Mouse (Mus musculus) midbrain, postnatal 0 days (tissue): ENCODE measurements at regions not wholly inside any gene's neighbourhood (a gene's known extent, or its start where the extent isn't known, plus 50 kb on each side); places are given as distances from the start of the nearest gene placed in this dataset.
A peak's percentile ranks its signal among the peaks of the same experiment; 100 is the strongest.

Experiments
- ATAC-seq: fragments of 200-750 bp; cut with Nextera tagmentation; 2 replicates; pipeline ENCODE4 v1.8.0; 2017; ENCODE audit warnings: moderate number of reproducible peaks, mild to moderate bottlenecking, moderate TSS enrichment, moderate library complexity; ENCODE audit not compliant: low FRiP score
- DNase-seq: peaks from one replicate; pipeline ENCODE4 v3.0.0-alpha.2; 2015; ENCODE audit warnings: low spot score
- H3K27ac ChIP-seq: fragments of 300-500 bp; sonication (generic); 2 replicates; pipeline ENCODE4 v1.5.1; 2014; ENCODE audit warnings: low read depth, mild to moderate bottlenecking, low read length, mixed read lengths
- H3K27me3 ChIP-seq: fragments of 300-500 bp; sonication (generic); 2 replicates; pipeline ENCODE4 v1.6.1; 2014; ENCODE audit warnings: low read length, control low read depth, mixed read lengths; ENCODE audit not compliant: insufficient read depth
- H3K36me3 ChIP-seq: fragments of 300-500 bp; sonication (generic); 2 replicates; pipeline ENCODE4 v1.6.1; 2014; ENCODE audit warnings: low read length, control low read depth, mixed read lengths; ENCODE audit not compliant: insufficient read depth
- H3K4me1 ChIP-seq: fragments of 300-500 bp; sonication (generic); 2 replicates; pipeline ENCODE4 v1.6.1; 2014; ENCODE audit warnings: mild to moderate bottlenecking, control low read depth, antibody characterized with exemption, low read length, mixed read lengths; ENCODE audit not compliant: insufficient read depth
- H3K4me2 ChIP-seq: fragments of 300-500 bp; sonication (generic); 2 replicates; pipeline ENCODE4 v1.6.1; 2014; ENCODE audit warnings: low read depth, mild to moderate bottlenecking, low read length, mixed read lengths; ENCODE audit not compliant: poor library complexity, severe bottlenecking
- H3K4me3 ChIP-seq: fragments of 300-500 bp; sonication (generic); 2 replicates; pipeline ENCODE4 v1.5.1; 2014; ENCODE audit warnings: low read depth, mild to moderate bottlenecking, low read length, moderate library complexity
- H3K9ac ChIP-seq: fragments of 300-500 bp; sonication (generic); replicated peaks from 2 replicates; pipeline ENCODE4 v1.6.1; 2014; ENCODE audit warnings: mild to moderate bottlenecking, low read length, moderate library complexity, mixed read lengths; ENCODE audit not compliant: poor library complexity, severe bottlenecking
- H3K9me3 ChIP-seq: fragments of 300-500 bp; sonication (generic); 2 replicates; pipeline ENCODE4 v1.6.1; 2016; ENCODE audit warnings: low read length, control low read depth
- CTCF ChIP-seq: IDR thresholded peaks from 2 replicates; pipeline ENCODE4 v1.5.1; 2016; ENCODE audit warnings: antibody characterized with exemption, mild to moderate bottlenecking
- WGBS: fragments of 180-500 bp; shearing (Covaris S2); extraction: QIAGEN DNeasy Blood & Tissue Kit; methylation state at CpG from one replicate; pipeline ENCODE4 v1.1.7; 2014; 5-methylcytosine and 5-hydroxymethylcytosine counted together

GRCm38 (mm10) chr9:120672452-120672851 lies 101.2 kb downstream of the Rpl14 start:
- Histone ChIP-seq H3K36me3 (no peaks in the 10 kb centered on the region), H3K27me3 (no peaks in the 10 kb centered on the region), H3K4me3 (no peak overlapping the region), H3K9ac (no peak overlapping the region), H3K27ac (peak overlapping the region; percentile 26; the same call in 1 of the 2 replicates), H3K4me1 (peaks cover 14% of the 10 kb centered on the region; the same call in 1 of the 2 replicates), H3K4me2 (peak overlapping the region; percentile 21; the same call in 1 of the 2 replicates), H3K9me3 (no peaks in the 10 kb centered on the region)
- peak; percentile 63 for DNase-seq
- TF ChIP-seq CTCF = peak; percentile 21; the same call in 1 of the 2 replicates
- 6% methylated on average over 6 of the region's 6 CpGs for WGBS
- peak; percentile 60; the same call in 1 of the 2 replicates for ATAC-seq

GRCm38 (mm10) chr9:120674855-120675254 lies 103.6 kb downstream of the Rpl14 start:
- H3K4me1 ChIP-seq = peaks cover 14% of the 10 kb centered on the region; the same call in 1 of the 2 replicates
- no peaks in the 10 kb centered on the region for H3K36me3 ChIP-seq
- H3K27ac ChIP-seq = no peak overlapping the region
- H3K9ac ChIP-seq = no peak overlapping the region
- H3K4me3 ChIP-seq = no peak overlapping the region
- DNase-seq = no peak
- H3K4me2 ChIP-seq = peak overlapping the region; percentile 54
- H3K9me3 ChIP-seq = no peaks in the 10 kb centered on the region
- no peak for TF ChIP-seq CTCF
- no peak for ATAC-seq
- no peaks in the 10 kb centered on the region for H3K27me3 ChIP-seq
- 8% methylated on average over 11 of the region's 11 CpGs for WGBS

- H3K4me1 ChIP-seq = peaks cover 14% of the 10 kb centered on the region; the same call in 1 of the 2 replicates
- peak overlapping the region; percentile 29 for H3K9ac ChIP-seq
- no peak overlapping the region for H3K27ac ChIP-seq
- DNase-seq (peak; percentile 15), ATAC-seq (no peak)
- no peaks in the 10 kb centered on the region for H3K36me3 ChIP-seq
- 6% methylated on average over 17 of the region's 18 CpGs for WGBS
- no peak for TF ChIP-seq CTCF
- no peaks in the 10 kb centered on the region for H3K9me3 ChIP-seq
- H3K27me3 ChIP-seq = no peaks in the 10 kb centered on the region
- peak overlapping the region; percentile 24 for H3K4me3 ChIP-seq
- peak overlapping the region; percentile 54 for H3K4me2 ChIP-seq
Measured at GRCm38 (mm10) chr9:120675371-120676150, 104.3 kb downstream of the Rpl14 start.

GRCm38 (mm10) chr9:120676301-120676700 lies 105.1 kb downstream of the Rpl14 start:
- TF ChIP-seq CTCF = no peak
- H3K4me2 ChIP-seq = peak overlapping the region; percentile 54; the same call in 1 of the 2 replicates

GRCm38 (mm10) chr9:120676771-120677170 lies 105.5 kb downstream of the Rpl14 start:
- Histone ChIP-seq H3K27me3 (no peaks in the 10 kb centered on the region), H3K36me3 (no peaks in the 10 kb centered on the region), H3K27ac (no peak overlapping the region), H3K9me3 (no peaks in the 10 kb centered on the region), H3K9ac (no peak overlapping the region), H3K4me2 (no peak overlapping the region), H3K4me3 (no peak overlapping the region), H3K4me1 (peaks cover 14% of the 10 kb centered on the region; the same call in 1 of the 2 replicates)
- no peak for TF ChIP-seq CTCF
- 30% methylated on average over 8 of the region's 8 CpGs for WGBS
- ATAC-seq (no peak), DNase-seq (no peak)

More at GRCm38 (mm10) chr9:120676301-120676700, 105.1 kb downstream of the Rpl14 start:
- Histone ChIP-seq H3K9ac (no peak overlapping the region), H3K27me3 (no peaks in the 10 kb centered on the region), H3K27ac (no peak overlapping the region), H3K36me3 (no peaks in the 10 kb centered on the region), H3K4me3 (no peak overlapping the region), H3K9me3 (no peaks in the 10 kb centered on the region), H3K4me1 (peaks cover 14% of the 10 kb centered on the region; the same call in 1 of the 2 replicates)
- DNase-seq = no peak
- WGBS = 35% methylated on average over 9 of the region's 9 CpGs
- ATAC-seq = no peak

GRCm38 (mm10) chr9:120677216-120677615 lies 106.0 kb downstream of the Rpl14 start:
- Histone ChIP-seq H3K4me3 (no peak overlapping the region), H3K36me3 (no peaks in the 10 kb centered on the region), H3K9me3 (no peaks in the 10 kb centered on the region), H3K4me1 (peaks cover 12% of the 10 kb centered on the region; the same call in 1 of the 2 replicates), H3K27ac (no peak overlapping the region), H3K9ac (no peak overlapping the region), H3K4me2 (no peak overlapping the region), H3K27me3 (no peaks in the 10 kb centered on the region)
- no peak for TF ChIP-seq CTCF
- DNase-seq (no peak), ATAC-seq (no peak)
- 41% methylated on average over 5 of the region's 5 CpGs for WGBS
